In genomic region chr5:135076931-135077505, GRCm38 (mm10) we compare ENCODE assay signal across 8 mouse cellular contexts. TPM values are rescaled to one million over a fixed set of nuclear protein-coding genes. Genes with fewer than 3 reads are reported as not detected.
A peak's percentile ranks its signal among the peaks of the same experiment; 100 is the strongest.
DNase-seq lines count a peak whose midpoint lies in the region; ATAC-seq and TF ChIP-seq lines count a peak whose summit lies in the region.

No protein-coding gene starts in this region.

- intact Hi-C loops in left cerebral cortex, adult 2 months (cut with DNase I), result loop anchor here (1.0 kb wide), 1 partner anchor 64 kb away; no protein-coding TSS in a partner anchor

- H3K27me3 ChIP-seq in hindbrain, embryonic 13.5 days, result peaks cover 10% of the 10 kb centered on the region; the same call in 1 of the 2 replicates
- H3K27me3 ChIP-seq in stomach, embryonic 16.5 days (ENCODE audit: control insufficient read depth, insufficient read depth, low read length), result no peaks in the 10 kb centered on the region

- peak overlapping the region; percentile 100 for H3K9ac ChIP-seq in hindbrain, embryonic 13.5 days
- H3K9ac ChIP-seq in stomach, embryonic 16.5 days (ENCODE audit: low read length), result peak overlapping the region; percentile 95

- peak; percentile 54 for ATAC-seq in hindbrain, embryonic 13.5 days (ENCODE audit: low FRiP score)
- peak; percentile 28; the same call in 1 of the 2 replicates for ATAC-seq in stomach, embryonic 16.5 days (ENCODE audit: insufficient read depth, low FRiP score)
- no peak for ATAC-seq in monocyte, adult 5-6 weeks (replicated peaks; ENCODE audit: insufficient number of reproducible peaks, low FRiP score, low TSS enrichment, poor library complexity, severe bottlenecking)

- WGBS in hindbrain, embryonic 13.5 days, result 12% methylated on average over 14 of the region's 14 CpGs
- 20% methylated on average over 14 of the region's 14 CpGs for WGBS in stomach, embryonic 16.5 days

- no peaks in the 10 kb centered on the region for H3K9me3 ChIP-seq in hindbrain, embryonic 13.5 days
- H3K9me3 ChIP-seq in stomach, embryonic 16.5 days (replicated peaks; ENCODE audit: control insufficient read depth, low read length), result no peaks in the 10 kb centered on the region

- H3K27ac ChIP-seq in left cerebral cortex, adult 2 months, result peak overlapping the region; percentile 11; the same call in 1 of the 2 replicates
- H3K27ac ChIP-seq in hindbrain, embryonic 13.5 days, result peak overlapping the region; percentile 94
- H3K27ac ChIP-seq in stomach, embryonic 16.5 days (ENCODE audit: low read length), result peak overlapping the region; percentile 14; the same call in 1 of the 2 replicates

- no peak for TF ChIP-seq CTCF in left cerebral cortex, adult 2 months (IDR thresholded peaks at IDR 0.05)

- H3K4me3 ChIP-seq in left cerebral cortex, adult 2 months, result peak overlapping the region; percentile 84
- peak overlapping the region; percentile 99 for H3K4me3 ChIP-seq in hindbrain, embryonic 13.5 days
- H3K4me3 ChIP-seq in stomach, embryonic 16.5 days (replicated peaks; ENCODE audit: low read length), result peak overlapping the region; percentile 77

- peak; percentile 22 to 37 for DNase-seq in left cerebral cortex, adult 2 months (ENCODE audit: extremely low spot score in 1 of 2, low spot score in 2 of 2)
- DNase-seq in left cerebral cortex, adult 18-20 months (ENCODE audit: low spot score in 2 of 2), result no peak
- peak; percentile 60 for DNase-seq in embryo, embryonic 10 days (ENCODE audit: low spot score)
- DNase-seq in layer of hippocampus, adult 9-11 months, result peak; percentile 65
- peak; percentile 39 to 51 for DNase-seq in lung, postnatal 4 days

- H3K4me2 ChIP-seq in hindbrain, embryonic 13.5 days, result peak overlapping the region; percentile 73
- H3K4me2 ChIP-seq in stomach, embryonic 16.5 days (ENCODE audit: low read depth, low read length), result peak overlapping the region; percentile 86

- H3K4me1 ChIP-seq in hindbrain, embryonic 13.5 days (replicated peaks), result peaks cover 35% of the 10 kb centered on the region
- H3K4me1 ChIP-seq in stomach, embryonic 16.5 days (ENCODE audit: control insufficient read depth, insufficient read depth, low read length), result peaks cover 14% of the 10 kb centered on the region

- peaks cover 39% of the 10 kb centered on the region for H3K36me3 ChIP-seq in hindbrain, embryonic 13.5 days
- H3K36me3 ChIP-seq in stomach, embryonic 16.5 days (ENCODE audit: control insufficient read depth, insufficient read depth, low read length), result no peaks in the 10 kb centered on the region

RNA-seq across cellular contexts. Expression of gene Vps37d, which starts 1.0 kb away (rescaled TPM):
- 10 to 100 TPM; 26.8 to 30.8 TPM for total RNA-seq in left cerebral cortex, adult 2 months (2021)
- 10 to 100 TPM; 30.8 to 32.9 TPM for total RNA-seq in left cerebral cortex, adult 18-20 months (2021)
- polyA plus RNA-seq in hindbrain, embryonic 13.5 days (2015; fragmentation: Nextera tagmentation; extraction: Ambion mirVana), result 29.8 and 31.9 TPM in 2 replicates
- polyA plus RNA-seq in stomach, embryonic 16.5 days (2015; fragmentation: Nextera tagmentation; extraction: Ambion mirVana), result 2.3 and 3.5 TPM in 2 replicates
- 0.43 TPM in 1 of 3 replicates, not detected in the others for total RNA-seq in monocyte, adult 5-6 weeks (2017)

RNA-seq across cellular contexts. Expression of gene Bud23, which starts 12.3 kb away (rescaled TPM):
- total RNA-seq in left cerebral cortex, adult 2 months (2021), result 10 to 100 TPM; 53.4 to 57.3 TPM
- total RNA-seq in left cerebral cortex, adult 18-20 months (2021), result 10 to 100 TPM; 43.9 to 54.1 TPM
- 79.1 and 93.5 TPM in 2 replicates for polyA plus RNA-seq in hindbrain, embryonic 13.5 days (2015; fragmentation: Nextera tagmentation; extraction: Ambion mirVana)
- polyA plus RNA-seq in stomach, embryonic 16.5 days (2015; fragmentation: Nextera tagmentation; extraction: Ambion mirVana), result 94.8 and 105 TPM in 2 replicates
- 50.6 to 85.3 TPM (median 72.7 TPM) in 3 replicates for total RNA-seq in monocyte, adult 5-6 weeks (2017)

RNA-seq across cellular contexts. Expression of gene Mlxipl, which starts 12.7 kb away (rescaled TPM):
- 1 to 10 TPM; 3.7 to 3.8 TPM for total RNA-seq in left cerebral cortex, adult 2 months (2021)
- total RNA-seq in left cerebral cortex, adult 18-20 months (2021), result 1 to 10 TPM; 3.2 to 4.4 TPM
- 0.41 and 0.71 TPM in 2 replicates for polyA plus RNA-seq in hindbrain, embryonic 13.5 days (2015; fragmentation: Nextera tagmentation; extraction: Ambion mirVana)
- 3.8 and 4.7 TPM in 2 replicates for polyA plus RNA-seq in stomach, embryonic 16.5 days (2015; fragmentation: Nextera tagmentation; extraction: Ambion mirVana)
- 0.57 to 4.5 TPM (median 1.1 TPM) in 3 replicates for total RNA-seq in monocyte, adult 5-6 weeks (2017)

RNA-seq across cellular contexts. Expression of gene Dnajc30, which starts 13.0 kb away (rescaled TPM):
- 10 to 100 TPM; 38.6 to 41.7 TPM for total RNA-seq in left cerebral cortex, adult 2 months (2021)
- total RNA-seq in left cerebral cortex, adult 18-20 months (2021), result 10 to 100 TPM; 40.6 to 44.5 TPM
- polyA plus RNA-seq in hindbrain, embryonic 13.5 days (2015; fragmentation: Nextera tagmentation; extraction: Ambion mirVana), result 37.4 and 38.8 TPM in 2 replicates
- 32.6 and 33.3 TPM in 2 replicates for polyA plus RNA-seq in stomach, embryonic 16.5 days (2015; fragmentation: Nextera tagmentation; extraction: Ambion mirVana)
- total RNA-seq in monocyte, adult 5-6 weeks (2017), result 3.8 to 6.5 TPM (median 5.5 TPM) in 3 replicates

RNA-seq across cellular contexts. Expression of gene Stx1a, which starts 53.7 kb away (rescaled TPM):
- 100 to 1,000 TPM; 340 to 346 TPM for total RNA-seq in left cerebral cortex, adult 2 months (2021)
- 100 to 1,000 TPM; 309 to 311 TPM for total RNA-seq in left cerebral cortex, adult 18-20 months (2021)
- polyA plus RNA-seq in hindbrain, embryonic 13.5 days (2015; fragmentation: Nextera tagmentation; extraction: Ambion mirVana), result 78.4 and 78.9 TPM in 2 replicates
- polyA plus RNA-seq in stomach, embryonic 16.5 days (2015; fragmentation: Nextera tagmentation; extraction: Ambion mirVana), result 12.5 and 14.0 TPM in 2 replicates
- 0.29 to 0.76 TPM in 2 of 3 replicates, not detected in the other for total RNA-seq in monocyte, adult 5-6 weeks (2017)

Comparison
In these comparisons a context has a peak if more than half of its experiments do, and no peak if none do; other contexts are left out.
1. DNase-seq: peak in left cerebral cortex, adult 2 months (2 of 2), embryo, embryonic 10 days (single experiment), layer of hippocampus, adult 9-11 months (single experiment) and lung, postnatal 4 days (2 of 2); none in left cerebral cortex, adult 18-20 months (0 of 2).
2. H3K27ac ChIP-seq: peak in every context shown above with its lines; median percentile 94 in hindbrain, embryonic 13.5 days; 14 in stomach, embryonic 16.5 days; 11 in left cerebral cortex, adult 2 months.
3. RNA of gene Vps37d, which starts 1.0 kb away (total RNA-seq): 30.8 to 32.9 TPM in left cerebral cortex, adult 18-20 months and 26.8 to 30.8 TPM in left cerebral cortex, adult 2 months; 0.43 TPM in monocyte, adult 5-6 weeks; every median in the first group is over 10 times any median in the second.
4. Peak in every context shown above with its lines, with median percentiles within 50 percentile points of each other: H3K4me3 ChIP-seq.